In genomic region chr1:179865561-179865960, GRCm38 (mm10) we compare ENCODE assay signal across 10 mouse cellular contexts.
DNase-seq lines count a peak whose midpoint lies in the region; ATAC-seq lines count a peak whose summit lies in the region.
"Had no signal": no experiment of that assay in that cellular context is flagged by ENCODE, and none has a peak within 500 bp of the region (broad histone marks: within the 10 kb centered on the region; RNA-seq: fewer than 3 reads in every experiment).

No protein-coding gene starts in this region.

- H3K4me2 ChIP-seq in intestine, embryonic 14.5 days (ENCODE audit: low read length) = no peak overlapping the region
- H3K4me2 ChIP-seq in liver, embryonic 12.5 days = peak overlapping the region; percentile 17; the same call in 1 of the 2 replicates
- H3K4me2 ChIP-seq: limb, embryonic 13.5 days had no signal

- no peak overlapping the region for H3K4me3 ChIP-seq in intestine, embryonic 14.5 days (ENCODE audit: low read depth, low read length)
- no peak overlapping the region for H3K4me3 ChIP-seq in liver, embryonic 12.5 days
- H3K4me3 ChIP-seq: limb, embryonic 13.5 days had no signal

- no peaks in the 10 kb centered on the region for H3K27me3 ChIP-seq in intestine, embryonic 14.5 days (replicated peaks; ENCODE audit: control insufficient read depth, insufficient read depth, low read length)
- no peaks in the 10 kb centered on the region for H3K27me3 ChIP-seq in liver, embryonic 12.5 days (replicated peaks)
- H3K27me3 ChIP-seq: limb, embryonic 13.5 days; Patski had no signal

- peaks cover 17% of the 10 kb centered on the region for H3K4me1 ChIP-seq in intestine, embryonic 14.5 days (replicated peaks; ENCODE audit: control insufficient read depth, insufficient read depth, low read length)
- H3K4me1 ChIP-seq in liver, embryonic 12.5 days = peaks cover 51% of the 10 kb centered on the region

- H3K9me3 ChIP-seq in intestine, embryonic 14.5 days (ENCODE audit: control insufficient read depth, low read length) = no peaks in the 10 kb centered on the region
- no peaks in the 10 kb centered on the region for H3K9me3 ChIP-seq in liver, embryonic 12.5 days (replicated peaks)
- H3K9me3 ChIP-seq: limb, embryonic 13.5 days had no signal

- H3K36me3 ChIP-seq in intestine, embryonic 14.5 days (ENCODE audit: control insufficient read depth, insufficient read depth, low read length) = no peaks in the 10 kb centered on the region
- H3K36me3 ChIP-seq in liver, embryonic 12.5 days = no peaks in the 10 kb centered on the region
- H3K36me3 ChIP-seq: limb, embryonic 13.5 days had no signal

- no peak overlapping the region for H3K9ac ChIP-seq in intestine, embryonic 14.5 days (ENCODE audit: low read length)
- H3K9ac ChIP-seq in liver, embryonic 12.5 days = no peak overlapping the region
- H3K9ac ChIP-seq: limb, embryonic 13.5 days had no signal

- ATAC-seq in intestine, embryonic 14.5 days (replicated peaks; ENCODE audit: low FRiP score, low TSS enrichment, low read depth) = no peak
- ATAC-seq in liver, embryonic 12.5 days = no peak
- ATAC-seq: Patski had no signal

- 53% methylated on average over 11 of the region's 11 CpGs for WGBS in intestine, embryonic 14.5 days
- 31% methylated on average over 11 of the region's 11 CpGs for WGBS in liver, embryonic 12.5 days (ENCODE audit: insufficient replicate concordance)

- peak overlapping the region; percentile 74 for H3K27ac ChIP-seq in intestine, embryonic 14.5 days (ENCODE audit: low read depth)
- peak overlapping the region; percentile 51 for H3K27ac ChIP-seq in liver, embryonic 12.5 days

- peak; percentile 37 to 55 for DNase-seq in adrenal gland, postnatal 36 days
- peak; percentile 69 for DNase-seq in embryo, embryonic 10 days (ENCODE audit: low spot score)
- no peak for DNase-seq in intestine, embryonic 14.5 days (ENCODE audit: low spot score)
- DNase-seq in frontal cortex, postnatal 25 days (ENCODE audit: low spot score in 2 of 2) = no peak
- no peak for DNase-seq in cerebellum, adult 11 months
- no peak for DNase-seq in layer of hippocampus, adult 11-12 months (ENCODE audit: low spot score)
- DNase-seq: cerebellum, postnatal 14 days had no signal

Comparison
In these comparisons a context has a peak if more than half of its experiments do, and no peak if none do; other contexts are left out.
1. DNase-seq: peak in adrenal gland, postnatal 36 days (2 of 2) and embryo, embryonic 10 days (single experiment); none in intestine, embryonic 14.5 days (single experiment), frontal cortex, postnatal 25 days (0 of 2), cerebellum, adult 11 months (single experiment) and layer of hippocampus, adult 11-12 months (single experiment).